Mouse (Mus musculus) T-helper 1 cell (primary cell): ENCODE measurements at regions not wholly inside any gene's neighbourhood (a gene's known extent, or its start where the extent isn't known, plus 50 kb on each side); places are given as distances from the start of the nearest gene placed in this dataset.

Source experiments
- in situ Hi-C: fragments of 300-600 bp; cut with MboI, MseI; formaldehyde crosslinking; loops from one replicate; pipeline ENCODE4 v1.15.1; 2025; ENCODE audit warnings: high pct_unique_total_duplicates

DNA sequence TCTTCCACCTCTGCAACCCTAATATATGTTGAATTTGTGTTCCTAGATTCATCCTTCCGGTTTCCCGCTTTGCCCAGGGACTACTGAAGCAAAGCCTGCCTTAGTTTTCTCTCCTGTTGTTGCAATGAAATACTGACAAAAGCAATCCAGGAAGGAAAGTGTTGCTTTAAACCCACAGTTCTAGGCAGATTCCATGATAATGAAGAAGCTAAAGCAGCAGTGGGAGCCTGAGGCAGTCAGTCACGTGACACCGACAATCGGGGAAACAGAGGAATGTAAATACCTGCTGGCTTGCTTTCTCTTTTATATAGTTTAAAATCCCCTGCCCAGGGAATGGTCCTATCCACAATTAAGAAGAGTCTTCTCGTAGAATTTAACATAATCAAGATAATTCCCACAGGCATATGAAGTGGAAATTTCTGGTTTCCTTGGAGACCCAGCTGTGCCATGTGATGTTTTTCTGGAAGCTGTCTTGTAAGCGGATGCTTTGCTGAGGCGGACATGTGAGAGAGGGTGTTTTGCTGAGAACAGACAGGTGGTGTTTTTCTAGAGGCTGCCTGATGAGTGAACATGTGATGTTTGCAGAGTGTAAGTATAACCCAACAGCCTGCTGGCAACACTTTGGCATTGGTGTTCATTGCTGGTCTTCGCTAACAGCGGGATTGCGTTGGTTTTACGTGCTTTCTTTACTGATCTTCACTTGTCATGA, 398.0 kb downstream of the Prim2 start:
- in situ Hi-C loops: no loop called here

DNA sequence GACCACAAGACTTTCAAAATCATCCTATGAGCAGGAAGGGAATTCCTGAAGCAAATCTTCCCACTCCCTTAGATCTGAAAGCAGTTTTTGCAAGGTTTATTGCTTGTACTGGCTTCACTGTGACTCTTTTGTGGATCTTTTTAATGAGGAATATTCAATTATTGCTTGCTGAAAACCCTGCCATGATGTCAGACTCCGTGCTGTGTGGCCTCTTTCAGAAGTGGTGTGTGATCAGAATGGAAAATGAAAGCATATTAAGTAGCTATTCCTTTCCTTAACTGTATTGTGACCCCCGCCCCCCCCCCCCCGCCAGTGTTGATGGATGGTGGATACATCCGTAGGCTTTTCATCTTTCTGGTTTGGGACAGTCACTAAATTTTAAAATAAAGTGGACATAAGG, 400.4 kb downstream of the Prim2 start:
- in situ Hi-C loops: no loop called here

DNA sequence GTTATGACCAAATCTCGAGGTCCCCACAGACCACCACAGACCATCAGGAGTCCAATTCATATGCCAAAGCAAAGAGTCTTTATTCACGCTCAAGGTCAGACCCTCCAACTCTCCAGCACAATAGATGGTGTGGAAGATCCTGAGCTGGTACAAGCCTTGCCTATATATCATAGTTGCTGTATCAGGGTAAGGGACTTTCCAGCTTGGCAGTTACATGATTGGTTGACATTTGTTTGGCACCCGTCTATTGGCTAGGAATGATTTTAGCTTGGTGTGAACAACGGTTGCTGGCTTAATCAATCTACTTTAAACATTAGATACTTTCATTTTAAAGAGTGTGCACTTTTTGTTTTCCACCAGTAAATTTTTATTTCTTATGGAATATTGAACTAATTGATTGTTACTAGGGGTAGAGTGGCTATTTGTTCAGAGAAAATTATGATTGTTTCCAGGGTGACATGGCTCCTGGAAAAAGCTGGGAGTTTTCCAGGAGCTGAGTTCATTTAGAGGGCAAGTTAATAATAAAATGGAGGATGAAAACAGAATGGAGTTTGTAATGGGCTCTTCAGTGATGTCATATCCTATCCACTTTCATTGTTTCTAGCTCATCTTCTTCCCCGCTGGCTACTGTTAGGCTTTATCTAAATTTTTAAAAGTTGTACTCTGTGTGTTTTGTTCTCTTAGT, 403.7 kb downstream of the Prim2 start:
- in situ Hi-C loops: no loop called here

DNA sequence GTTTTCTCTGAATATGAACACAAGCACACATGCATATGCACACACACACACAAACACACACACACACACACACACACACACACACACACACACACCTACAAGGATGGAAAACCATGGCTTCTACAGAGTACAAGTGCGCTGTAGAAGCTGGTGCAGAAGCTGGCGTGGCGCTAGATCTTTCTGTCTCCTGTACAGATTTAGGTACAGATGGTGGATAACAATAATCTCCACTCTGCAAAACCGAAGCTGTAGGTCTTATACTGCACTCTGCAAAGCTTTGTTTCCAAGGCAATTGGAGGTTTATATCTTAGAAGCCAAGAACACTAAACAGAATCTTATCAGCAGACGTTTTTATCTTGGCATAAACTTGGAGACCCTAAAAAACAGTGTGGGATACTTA, 420.1 kb downstream of the Prim2 start:
- in situ Hi-C loops: no loop called here

DNA sequence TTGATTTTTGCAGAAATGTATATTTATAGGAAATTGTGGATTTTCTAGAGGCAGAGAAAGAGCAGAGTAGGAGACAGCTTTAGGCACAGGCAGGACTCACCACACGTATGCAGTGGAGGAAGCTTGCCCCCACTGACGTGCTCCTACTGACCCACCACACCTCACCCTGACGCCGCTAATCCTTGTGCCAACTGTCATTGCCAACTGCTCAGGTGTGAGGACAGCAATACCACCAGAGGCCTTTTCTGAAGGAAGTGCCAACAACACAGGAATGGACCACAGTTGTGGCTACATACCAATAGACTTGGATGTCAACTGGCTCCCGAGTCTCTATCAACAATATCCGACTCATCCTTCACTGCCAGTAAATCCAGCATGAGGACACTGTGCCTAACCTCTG, 422.5 kb downstream of the Prim2 start:
- in situ Hi-C loops: no loop called here

DNA sequence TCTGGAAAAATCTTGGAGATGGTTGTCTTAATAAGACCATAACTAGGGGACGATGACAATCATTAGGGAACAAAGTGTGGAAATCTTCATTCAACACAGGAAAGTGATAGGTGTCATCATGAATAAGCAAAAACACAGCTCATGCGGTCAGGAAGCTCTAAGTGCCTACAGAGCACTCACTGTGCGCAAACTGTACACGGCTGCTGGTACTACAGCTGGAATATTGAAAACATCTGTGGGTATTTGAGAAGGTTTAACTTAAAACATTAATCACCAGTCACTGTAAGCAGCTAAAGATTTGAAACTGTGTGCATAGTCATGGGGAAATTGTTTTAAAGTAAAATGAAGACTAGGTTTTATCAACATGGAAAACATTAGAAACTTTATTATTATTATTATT, 424.4 kb downstream of the Prim2 start:
- in situ Hi-C loops: no loop called here

DNA sequence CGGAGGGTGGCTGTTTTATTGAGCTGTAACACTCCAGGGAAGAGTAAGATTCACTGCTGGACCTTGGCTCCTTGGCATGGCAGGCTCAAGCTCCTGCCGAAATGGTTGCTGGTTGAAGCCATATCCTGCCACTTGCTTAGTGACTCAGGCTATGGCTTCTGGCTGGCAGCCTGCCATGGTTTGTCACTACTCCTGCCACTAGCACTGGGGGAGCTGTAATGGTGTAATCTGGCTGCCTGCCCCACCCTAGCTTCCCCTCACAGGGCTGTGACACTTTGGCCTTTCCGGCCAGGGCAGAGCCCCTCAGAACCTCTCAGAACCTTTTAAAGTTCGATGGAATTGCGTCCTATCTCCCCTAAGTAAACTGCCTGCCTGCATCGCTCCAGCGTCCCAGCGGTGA, 424.9 kb downstream of the Prim2 start:
- in situ Hi-C loops: no loop called here

DNA sequence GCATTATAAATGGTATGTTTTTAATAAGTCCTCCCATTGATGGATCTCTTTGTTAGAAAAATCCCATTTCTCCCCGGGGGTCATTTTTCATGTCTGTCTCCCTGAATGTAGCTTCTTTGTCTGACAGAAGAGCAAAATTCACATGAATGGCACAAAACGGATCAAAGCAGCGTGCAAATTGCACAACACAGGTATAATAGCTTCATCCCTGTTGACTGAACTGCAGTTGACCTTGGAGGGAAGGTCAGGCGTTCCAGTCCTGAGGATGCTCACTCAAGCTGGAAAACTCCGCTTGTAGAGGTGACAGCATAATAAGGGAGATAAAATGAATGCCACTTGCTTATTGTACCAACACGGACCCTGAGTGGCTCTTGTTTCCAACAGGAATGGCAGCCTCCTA, 446.6 kb downstream of the Prim2 start:
- in situ Hi-C loops: no loop called here

DNA sequence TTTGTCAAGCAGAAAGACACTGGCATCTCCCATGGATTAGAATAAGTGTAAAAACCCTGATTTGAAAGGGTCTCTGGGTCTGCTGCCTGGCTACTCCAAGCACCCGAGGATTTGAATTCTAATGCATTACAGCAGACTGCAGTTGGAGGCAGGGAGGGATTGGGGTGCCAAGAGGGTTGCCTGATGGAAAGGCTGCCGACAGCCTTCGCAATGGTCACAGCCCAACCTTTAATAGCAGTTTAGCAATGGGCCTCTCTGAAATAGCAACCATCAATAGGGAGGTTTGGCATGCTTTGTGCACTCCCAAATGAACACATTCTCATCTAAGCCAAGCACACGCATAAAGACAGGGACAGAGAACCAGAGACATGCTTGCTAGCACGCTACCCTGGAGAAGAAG, 454.8 kb downstream of the Prim2 start:
- in situ Hi-C loops: no loop called here

DNA sequence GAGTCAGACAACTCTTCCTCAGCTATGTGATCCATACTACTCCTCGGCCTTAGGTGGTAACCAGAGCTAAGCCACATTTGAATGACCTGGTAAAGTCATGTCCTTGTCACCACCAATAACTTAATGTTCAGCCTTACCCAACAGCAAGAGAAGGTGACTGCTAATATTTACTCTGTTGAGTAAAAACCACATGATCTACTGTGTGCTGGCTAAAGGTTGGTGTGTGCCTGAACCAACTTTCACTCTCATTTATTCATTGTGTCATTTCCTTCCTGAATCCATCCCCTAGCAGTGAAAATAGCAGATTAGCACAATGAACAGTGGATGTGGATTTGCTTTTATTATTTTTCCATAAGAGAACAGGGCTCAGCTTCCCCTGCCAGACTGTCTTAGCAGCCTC, 455.2 kb downstream of the Prim2 start:
- in situ Hi-C loops: no loop called here

DNA sequence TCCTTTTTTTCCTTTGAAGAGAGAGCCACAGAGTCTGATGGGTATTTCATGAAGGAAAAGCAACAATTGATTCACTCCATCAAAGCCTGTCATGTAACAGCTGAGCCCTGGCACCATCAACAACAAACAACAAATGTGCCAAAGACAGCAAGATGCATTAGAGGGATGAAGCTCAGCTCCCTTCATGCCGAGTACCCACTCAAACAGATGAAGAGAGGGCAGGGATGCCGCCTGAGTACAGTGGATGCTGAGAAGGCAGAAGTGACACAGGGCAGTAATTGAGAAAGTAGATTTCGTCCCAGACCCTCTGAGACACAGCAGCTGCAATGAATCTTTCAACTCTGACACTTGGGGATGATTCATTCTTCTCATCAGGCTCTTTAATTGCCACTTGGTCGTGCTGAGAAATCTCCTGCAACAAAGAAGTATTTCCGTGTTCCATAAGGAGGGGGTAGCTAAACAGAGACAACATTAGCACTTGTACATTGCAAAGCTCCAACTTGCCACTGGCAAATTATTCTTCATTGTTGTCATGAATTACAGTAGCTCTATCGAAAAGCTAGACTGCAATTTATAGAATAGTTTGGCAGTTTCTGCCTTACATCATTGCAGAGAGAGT, 467.9 kb downstream of the Prim2 start:
- in situ Hi-C loops: no loop called here

DNA sequence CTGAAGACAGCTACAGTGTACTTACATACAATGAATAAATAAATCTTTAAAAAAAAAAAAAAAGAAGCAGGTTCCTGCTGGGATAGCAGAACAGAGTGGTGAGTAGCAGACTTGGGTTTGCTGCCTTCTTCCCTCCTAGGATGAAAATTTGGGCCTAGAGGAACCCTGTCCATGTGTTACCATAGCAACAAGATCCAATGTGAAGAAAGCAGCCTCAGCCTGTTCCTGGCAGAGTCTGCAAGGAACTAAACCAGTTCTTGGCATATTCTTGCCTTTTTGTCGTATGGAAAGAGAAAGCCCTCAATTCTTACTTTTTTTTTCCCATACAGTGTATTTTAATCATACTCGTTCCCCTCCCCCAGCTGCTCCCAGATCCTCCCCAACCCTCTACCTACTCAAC, 474.5 kb downstream of the Prim2 start:
- in situ Hi-C loops: no loop called here

DNA sequence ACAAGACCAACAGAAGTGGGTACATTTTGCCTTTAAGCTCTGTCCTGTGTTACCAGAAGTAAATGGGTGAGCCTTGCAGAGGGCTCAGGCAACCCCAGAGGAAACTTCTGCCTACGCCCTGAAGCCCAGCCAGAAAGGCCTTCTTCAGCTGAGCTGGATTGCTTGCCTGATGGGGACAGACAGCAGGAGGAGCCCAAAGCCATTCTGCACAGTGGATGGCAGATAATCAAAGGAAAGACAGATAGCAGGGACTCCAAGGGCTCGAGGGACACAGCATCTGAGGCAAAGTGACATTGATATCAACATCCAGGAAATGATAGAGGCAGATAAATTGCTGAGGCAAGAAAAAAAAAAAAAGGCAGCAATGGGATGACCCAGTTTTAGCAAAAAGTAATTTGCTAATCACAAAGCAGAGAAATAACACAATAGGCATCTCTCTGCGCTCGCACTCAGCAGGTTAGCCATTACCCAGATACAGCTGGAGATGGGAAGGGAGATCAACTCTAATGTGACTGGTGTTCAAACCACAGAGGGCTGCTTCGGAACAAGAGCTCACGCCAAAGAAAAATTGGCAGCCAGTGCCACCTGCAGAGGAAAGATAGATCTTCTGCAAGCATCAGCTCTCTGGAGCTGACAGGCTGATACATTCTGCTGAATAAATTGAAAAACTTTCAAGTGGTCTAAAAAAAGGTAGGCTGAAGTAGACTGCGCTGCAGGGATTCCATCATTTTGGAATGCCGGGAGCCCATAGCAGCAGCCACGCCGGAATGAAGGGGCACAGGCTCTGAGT, 494.8 kb downstream of the Prim2 start:
- in situ Hi-C loops: no loop called here

DNA sequence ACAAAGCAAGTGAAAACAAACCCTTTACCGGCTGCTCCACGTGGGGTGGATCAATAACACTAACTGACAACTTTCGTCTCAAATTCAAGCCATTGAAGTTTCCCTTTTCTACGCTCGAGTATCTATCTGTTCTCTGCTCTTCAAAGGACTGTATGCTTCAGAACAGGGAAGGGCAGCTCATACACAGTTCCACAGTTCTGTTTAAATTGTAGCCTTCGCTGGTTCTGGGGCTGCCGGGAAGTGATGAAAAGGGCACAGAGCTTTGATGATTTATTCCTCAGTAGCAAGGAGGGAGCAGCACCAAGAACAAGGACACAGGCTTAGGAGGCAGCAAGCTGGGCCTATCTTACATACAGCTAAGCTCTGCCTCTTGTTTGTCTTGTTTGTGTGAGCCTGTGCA, 532.6 kb downstream of the Prim2 start:
- in situ Hi-C loops: no loop called here

DNA sequence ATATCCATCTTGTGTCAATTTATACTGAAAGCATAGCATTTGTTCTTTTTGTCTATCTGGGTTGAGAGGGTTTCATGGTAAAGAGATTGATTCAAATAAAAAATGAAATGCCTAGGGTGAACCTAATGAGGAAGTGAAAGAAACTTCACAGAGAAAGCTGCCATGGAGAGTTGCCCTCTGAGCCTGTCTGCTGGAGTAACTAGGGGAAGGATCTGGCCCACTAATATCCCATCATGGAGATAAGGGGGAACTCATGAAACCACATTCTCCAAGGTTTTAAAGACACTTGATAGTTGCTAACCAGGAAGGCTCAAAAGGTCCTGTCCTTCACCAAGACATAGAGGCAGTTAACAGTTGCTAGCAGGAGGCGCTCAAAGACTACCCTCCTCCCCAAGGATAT, 539.2 kb downstream of the Prim2 start:
- in situ Hi-C loops: no loop called here

DNA sequence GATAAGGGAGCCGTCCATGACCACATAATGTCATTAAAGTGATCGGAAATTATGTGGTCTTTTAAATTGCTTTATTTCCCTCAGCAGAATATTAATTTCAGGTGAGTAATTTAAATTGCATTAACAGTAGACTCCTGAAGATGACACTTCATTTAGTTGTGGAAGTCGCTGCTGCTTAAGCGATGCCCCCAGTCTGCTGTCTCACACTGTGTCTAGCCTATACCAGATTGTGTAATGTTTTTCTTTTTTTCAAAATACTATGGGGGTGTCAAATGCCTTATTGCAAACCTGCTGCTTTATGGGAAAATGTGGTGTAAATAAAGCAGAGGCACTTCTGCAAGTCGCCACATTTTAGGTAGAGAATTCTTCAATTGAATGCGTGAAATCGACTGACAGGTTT, 544.5 kb downstream of the Prim2 start:
- in situ Hi-C loops: no loop called here

DNA sequence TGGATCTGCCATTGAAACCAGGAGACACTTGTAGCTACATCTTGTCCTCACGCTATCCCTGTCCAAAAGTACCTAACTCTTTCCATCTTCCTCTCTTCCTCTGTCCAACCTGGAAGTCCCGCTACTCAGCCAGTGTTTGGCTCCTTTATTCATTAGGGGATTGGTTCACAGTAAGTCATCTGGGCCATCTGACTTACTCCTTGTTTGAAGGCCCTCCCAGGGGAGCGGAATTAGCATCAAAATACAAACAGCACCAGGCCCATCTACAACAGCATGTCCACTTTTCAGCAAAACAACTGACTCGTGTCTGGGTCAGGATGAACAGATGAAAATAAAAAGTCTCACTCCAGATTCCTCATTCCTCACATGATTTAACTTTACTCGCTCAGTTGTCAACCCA, 559.2 kb upstream of the Gm5415 start:
- in situ Hi-C loops: no loop called here

DNA sequence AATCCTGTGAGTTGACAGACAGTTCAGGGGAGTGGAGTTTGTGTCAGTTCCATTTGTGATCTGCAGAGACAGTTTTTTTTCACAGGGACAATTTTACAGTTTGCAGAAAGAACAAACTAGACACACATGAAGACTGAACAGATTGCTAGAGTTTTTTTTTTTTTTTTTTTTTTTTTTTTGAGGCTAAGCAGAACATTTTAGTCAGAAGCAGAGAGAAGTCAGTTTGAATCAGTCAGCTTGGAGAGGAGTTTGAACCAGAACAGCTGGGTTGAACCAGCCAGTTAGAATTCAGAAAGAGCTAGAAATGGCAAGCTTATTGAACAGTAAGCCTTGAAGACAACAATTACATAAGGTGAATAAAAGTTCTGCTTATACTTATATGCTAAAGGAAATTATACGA, 557.2 kb upstream of the Gm5415 start:
- in situ Hi-C loops: no loop called here

DNA sequence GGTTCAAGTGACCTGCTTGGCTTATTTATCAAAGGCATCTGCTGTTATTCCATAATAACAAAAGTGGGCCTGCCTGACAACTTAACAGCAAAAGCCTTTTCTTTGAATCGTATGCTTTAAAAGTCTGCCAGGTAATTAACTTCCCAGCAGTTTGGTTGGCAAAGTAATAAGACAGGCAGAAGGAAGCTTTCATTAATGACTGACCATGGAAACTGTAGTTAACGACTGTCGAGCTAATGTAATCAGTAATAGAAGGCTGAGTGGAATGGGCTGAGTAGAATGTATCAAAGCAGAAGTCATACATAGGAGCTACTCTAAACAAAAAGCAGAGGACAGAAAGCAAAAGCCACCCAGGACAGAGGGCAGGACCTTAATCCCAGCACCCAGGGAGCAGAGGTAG, 551.0 kb upstream of the Gm5415 start:
- in situ Hi-C loops: no loop called here

DNA sequence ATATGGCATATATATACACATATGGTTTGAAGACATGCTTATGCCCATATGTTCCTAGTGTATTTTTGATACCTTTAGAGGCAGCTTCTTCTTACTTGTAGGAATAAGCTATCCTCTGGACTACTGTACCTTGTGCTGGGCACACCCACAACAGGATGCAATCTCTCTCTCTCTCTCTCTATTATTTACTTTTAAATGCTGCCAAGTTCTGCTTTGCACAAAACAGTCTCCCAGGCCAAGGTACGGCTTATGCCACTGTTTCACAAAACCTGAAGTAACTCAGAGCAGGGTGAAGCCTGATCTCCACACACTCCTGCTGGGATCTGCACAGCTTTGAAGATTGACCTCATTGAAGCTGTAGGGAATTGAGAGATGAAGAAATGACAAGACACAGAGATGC, 549.8 kb upstream of the Gm5415 start:
- in situ Hi-C loops: no loop called here

DNA sequence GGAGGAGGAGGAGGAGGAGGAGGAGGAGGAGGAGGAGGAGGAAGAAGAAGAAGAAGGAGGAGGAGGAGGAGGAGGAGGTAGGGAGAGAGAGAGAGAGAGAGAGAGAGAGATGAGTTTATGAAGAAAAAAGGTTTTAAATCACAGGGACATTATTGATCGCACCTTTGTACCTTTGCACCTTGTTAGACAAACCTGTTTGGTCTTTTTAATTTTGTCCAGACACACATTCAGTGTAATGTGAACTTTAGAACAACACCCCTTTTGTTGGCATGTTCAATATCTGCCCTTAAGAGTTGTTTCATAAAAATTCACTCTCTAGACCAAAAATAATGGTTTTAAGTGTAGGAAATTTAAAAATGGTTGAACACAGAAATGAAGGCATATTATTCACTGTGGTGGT, 527.5 kb upstream of the Gm5415 start:
- in situ Hi-C loops: no loop called here

DNA sequence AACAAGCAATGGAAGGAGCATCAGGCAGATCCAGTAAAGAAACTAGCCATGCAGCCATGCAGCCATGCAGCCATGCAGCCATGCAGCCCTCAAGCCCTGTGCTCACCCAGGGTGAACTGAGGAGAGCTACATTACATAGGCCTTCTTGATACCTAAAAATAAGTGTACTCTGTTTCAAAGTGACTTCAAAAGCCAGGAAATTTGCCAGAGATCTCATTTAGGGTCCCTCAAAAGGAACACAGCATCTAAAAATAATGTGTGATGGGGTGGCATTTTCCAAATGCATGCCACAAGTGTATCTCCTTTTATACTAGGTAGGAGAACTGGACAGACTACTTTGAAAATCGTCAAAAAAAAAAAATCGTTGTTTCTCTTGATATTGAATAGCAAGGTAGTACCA, 510.9 kb upstream of the Gm5415 start:
- in situ Hi-C loops: no loop called here
